Mouse (Mus musculus) right cerebral cortex, postnatal 4 days (tissue): ENCODE results near the gene Stt3a.

Experiments used
- DNase-seq: peaks from one replicate; pipeline ENCODE4 v3.0.0-alpha.2; 2022

The Stt3a gene

DNA sequence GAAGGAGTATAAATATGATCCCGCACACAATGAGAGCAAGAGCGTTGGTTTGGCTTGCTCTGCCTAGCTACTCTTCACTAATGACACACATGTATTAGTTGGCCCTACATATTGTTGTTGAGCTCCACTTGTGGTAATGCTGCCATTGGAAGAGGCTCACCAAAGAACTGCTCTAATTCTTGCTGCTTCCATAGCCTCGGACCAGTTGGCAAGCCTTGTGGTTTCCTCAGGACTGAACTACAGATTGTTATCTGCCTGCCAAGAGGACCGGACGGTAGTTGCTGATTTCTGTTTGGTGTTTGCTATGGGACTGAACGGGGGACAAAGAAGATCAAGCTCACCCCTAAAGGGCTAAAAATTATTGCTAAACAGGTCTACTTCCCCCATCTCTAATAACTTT, 60.2 kb downstream of the Stt3a start:
- DNase-seq = no peak

DNA sequence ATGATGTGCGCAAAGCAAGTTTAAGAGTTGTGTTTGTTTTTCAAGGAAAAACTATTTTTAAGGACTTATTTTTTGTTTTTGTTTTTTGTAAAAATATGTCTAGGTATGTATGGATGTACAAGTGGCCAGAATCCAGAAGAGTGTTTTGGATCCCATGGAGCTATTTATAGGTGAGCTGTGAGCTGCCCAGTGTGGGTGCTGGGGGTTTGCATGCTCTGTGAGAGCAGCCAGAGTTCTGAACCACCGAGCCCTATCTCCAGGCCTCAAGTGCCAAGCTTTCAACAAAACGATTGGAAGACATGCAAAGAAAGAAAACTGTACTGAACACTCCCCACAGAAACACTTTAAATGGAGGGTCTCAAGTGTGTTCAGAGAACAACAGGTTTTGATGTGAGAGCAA, 61.6 kb downstream of the Stt3a start:
- DNase-seq = no peak

DNA sequence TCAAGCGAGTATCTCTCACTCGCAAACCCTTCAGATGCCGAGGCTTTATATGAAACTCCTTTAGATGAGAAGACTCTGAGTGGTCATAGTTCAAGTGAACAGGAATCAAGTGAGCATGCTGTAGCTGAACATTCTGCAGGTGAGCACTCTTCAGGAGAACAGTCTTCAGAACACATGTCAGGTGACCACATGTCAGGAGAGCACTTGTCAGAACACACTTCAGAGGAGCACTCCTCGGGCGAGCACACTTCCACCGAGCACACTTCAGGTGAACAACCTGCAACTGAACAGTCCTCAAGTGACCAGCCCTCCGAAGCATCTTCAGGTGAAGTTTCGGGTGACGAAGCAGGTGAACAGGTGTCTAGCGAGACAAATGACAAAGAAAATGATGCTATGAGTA, 73.2 kb downstream of the Stt3a start:
- DNase-seq = no peak

DNA sequence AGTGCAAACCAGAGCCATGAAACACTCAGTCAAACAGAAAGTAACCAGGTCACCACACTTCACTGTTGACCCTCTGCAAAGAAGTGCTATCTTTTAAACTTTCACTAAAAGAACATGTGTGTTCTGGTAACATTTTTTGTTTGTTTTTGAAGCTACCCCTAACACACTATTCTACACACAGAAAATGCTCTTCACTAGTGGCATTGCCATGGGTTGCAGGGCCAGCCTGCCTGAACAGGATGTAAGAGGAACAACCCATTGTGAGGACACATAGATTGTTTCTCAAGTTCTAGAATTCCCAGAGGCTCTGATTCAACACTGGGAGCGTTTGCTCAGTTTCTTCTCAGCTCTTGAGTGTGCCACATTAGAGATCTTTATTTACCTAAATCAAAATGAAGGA, 74.6 kb downstream of the Stt3a start, which contains the start of gene Acrv1:
Acrv1 (plus strand) TSS at position 301 of the 400 bp plus-strand sequence.
- DNase-seq = no peak

DNA sequence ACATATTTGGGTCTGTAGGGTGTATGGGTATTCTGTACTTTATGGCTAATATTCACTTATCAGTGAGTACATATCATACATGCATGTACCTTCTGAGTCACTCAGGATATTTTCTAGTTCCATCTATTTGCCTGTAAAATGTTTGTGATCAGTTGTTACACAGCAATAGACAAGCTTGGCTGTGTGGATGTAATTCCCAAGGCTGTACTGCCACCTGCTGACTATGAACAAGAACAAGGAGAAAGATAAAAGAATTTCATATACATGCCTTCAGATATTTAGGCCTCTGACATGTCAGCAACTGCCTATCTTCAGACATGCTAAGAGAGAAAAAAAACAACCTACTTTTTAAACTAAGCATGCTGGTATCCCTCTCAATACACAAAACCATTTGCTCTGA, 80.2 kb downstream of the Stt3a start:
- DNase-seq = no peak

DNA sequence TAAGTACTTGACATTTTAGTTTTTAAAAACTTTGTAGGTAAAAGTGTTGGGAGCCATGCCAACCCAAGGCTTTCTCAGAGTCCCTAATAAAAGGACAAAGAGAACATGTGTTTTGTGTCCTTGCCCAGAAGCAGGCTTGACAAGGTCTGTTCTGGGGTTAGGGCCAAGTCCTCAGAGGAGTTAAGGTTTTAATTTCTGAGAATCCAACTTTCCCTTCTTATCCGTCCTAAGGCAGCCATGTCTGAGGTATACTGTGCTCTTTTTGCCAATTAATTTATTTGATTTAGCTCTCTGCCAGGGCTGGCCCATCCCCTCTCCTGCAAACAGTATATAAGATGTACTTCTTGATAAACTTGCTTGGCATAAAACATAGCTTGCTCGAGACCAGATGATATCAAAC, 86.1 kb downstream of the Stt3a start:
- DNase-seq = no peak
